Mouse (Mus musculus) left cerebral cortex, postnatal 36 days (tissue): Measurements from ENCODE around the gene Eif4g1. TPM values are rescaled to one million over a fixed set of nuclear protein-coding genes. Genes with fewer than 3 reads are reported as not detected.
A peak's percentile ranks its signal among the peaks of the same experiment; 100 is the strongest.

ENCODE experiments used
- DNase-seq, 2 experiments: peaks; one replicate each; pipeline ENCODE4 v3.0.0; 2021 to 2022; ENCODE audit warnings: low spot score in 2 of 2, mixed read lengths in 1 of 2
- intact Hi-C: fragments of 180-260 bp; cut with DNase I; formaldehyde crosslinking; loops from one replicate; pipeline ENCODE4 v1.15.1; 2025
- total RNA-seq, 2 experiments: library from RNA; stranded (reverse); gene quantifications; 2 replicates each; pipeline ENCODE4 v1.2.3; 2021

The Eif4g1 gene
- total RNA-seq, 2 experiments from 2014 or later: 281 to 286 TPM

- intact Hi-C loops: no loop called here
Observed at GRCm38 (mm10) chr16:20701729-20702521, 33.8 kb downstream of the Eif4g1 start.

GRCm38 (mm10) chr16:20702522-20702893, 34.4 kb downstream of the Eif4g1 start:
- intact Hi-C loops: no loop called here

More at GRCm38 (mm10) chr16:20701729-20702521, 33.8 kb downstream of the Eif4g1 start:
- DNase-seq: peak in 1 of 2 experiments; percentile 3

GRCm38 (mm10) chr16:20703071-20703470, 35.0 kb downstream of the Eif4g1 start:
- intact Hi-C loops: no loop called here
- DNase-seq: peak in 1 of 2 experiments; percentile 10

More at GRCm38 (mm10) chr16:20702522-20702893, 34.4 kb downstream of the Eif4g1 start:
- DNase-seq: peak in 1 of 2 experiments; percentile 69

DNA sequence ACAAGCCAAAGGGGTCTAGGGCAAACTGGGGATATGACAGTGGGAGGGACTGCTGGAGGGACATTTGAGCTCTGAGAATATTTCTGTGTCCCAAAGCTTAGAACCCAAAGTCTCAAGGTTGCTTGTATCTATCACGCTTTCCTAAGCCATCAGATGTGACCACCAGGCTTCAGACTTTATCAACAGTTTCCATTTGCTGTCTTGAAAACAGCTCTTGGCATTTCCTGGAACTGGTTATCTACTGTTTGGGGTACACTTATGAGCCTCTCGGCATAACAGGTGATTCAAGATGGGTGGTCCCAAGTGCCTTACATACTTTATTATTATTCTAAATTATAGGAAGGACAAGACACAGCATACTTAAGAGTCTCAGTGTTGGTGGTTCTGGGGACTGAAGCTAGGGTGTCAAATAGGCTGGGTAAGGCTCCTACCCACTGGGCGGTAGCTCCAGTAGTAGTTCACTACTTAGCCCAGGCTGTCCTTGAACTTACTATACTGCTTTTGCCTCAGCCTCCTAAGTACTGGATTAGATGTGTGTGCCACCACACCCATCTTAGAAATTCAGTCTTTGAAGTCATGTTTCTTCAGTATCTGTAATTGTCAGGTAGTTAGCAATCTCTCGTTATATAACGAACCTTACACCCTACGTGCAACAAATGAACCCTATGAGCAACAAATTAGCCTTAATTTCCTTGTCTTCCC, 35.7 kb downstream of the Eif4g1 start:
- no peak for DNase-seq
- intact Hi-C loops: no loop called here

DNA sequence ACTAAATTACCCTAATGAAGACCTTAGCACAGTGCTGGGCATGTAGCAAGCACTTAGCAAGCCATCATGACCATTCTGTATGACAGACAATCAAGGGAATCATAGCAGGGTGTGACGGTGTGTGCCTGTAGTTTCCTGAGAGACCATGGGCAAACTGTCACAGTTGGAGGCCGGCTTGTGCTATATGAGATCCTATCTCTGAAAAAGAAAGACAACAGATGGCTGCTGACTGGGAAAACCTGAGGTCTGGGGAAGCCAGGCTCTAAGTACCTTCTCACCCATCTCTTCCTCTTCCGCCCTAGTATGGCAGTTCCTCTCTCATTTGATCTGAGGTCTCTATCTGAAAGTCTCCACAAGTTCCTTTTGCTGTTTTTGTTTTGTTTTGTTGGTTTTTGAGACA, 37.7 kb downstream of the Eif4g1 start:
- intact Hi-C loops: no loop called here

GRCm38 (mm10) chr16:20706407-20707055, 38.4 kb downstream of the Eif4g1 start:
- intact Hi-C loops: no loop called here
- peak in 1 of 2 experiments; percentile 15 for DNase-seq

More for the DNA sequence above, 37.7 kb downstream of the Eif4g1 start:
- DNase-seq: no peak

GRCm38 (mm10) chr16:20708220-20708938, 40.3 kb downstream of the Eif4g1 start:
- intact Hi-C loops: no loop called here
- no peak for DNase-seq

DNA sequence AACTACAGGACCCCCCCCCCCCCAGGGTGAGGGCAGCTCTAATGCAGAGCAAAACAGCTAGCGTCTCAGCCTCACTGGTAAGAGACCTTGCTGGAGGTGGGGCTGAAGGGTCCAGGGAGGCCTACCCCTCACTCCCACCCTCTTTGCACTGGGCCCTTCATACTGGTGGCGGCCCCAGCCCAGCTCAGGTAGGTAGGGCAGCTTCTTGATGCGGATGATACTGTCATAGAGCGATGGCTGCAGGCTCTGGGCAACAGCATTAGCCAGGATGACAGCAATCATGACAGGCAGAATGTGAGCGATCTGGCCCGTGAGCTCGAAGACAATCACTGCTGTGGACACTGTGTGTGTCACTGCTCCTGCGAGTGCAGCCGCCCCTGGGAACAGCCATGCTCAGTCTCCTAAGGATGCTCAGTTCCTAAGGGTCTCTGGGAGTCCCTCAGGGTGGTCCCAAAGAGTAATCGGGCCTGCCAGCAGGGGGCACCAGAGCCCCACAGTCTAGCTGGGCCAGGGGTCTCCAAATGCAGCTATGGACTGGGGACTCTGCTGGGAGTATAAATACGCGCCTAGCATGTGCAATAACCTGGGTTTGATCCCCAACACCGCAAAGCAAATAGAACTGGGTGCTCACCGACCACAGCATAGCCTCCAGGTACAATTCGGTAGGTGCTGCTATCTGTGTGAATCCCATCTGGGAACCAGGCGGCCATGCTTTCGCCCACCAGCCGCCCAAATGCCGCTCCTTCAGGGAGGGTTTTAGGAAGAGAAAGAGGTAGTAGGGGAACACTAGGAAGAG, 41.0 kb downstream of the Eif4g1 start:
- DNase-seq: peak in 1 of 2 experiments; percentile 25
- intact Hi-C loops: no loop called here

- no peak for DNase-seq
- intact Hi-C loops: no loop called here
Observed at GRCm38 (mm10) chr16:20710370-20710769, 42.3 kb downstream of the Eif4g1 start.

DNA sequence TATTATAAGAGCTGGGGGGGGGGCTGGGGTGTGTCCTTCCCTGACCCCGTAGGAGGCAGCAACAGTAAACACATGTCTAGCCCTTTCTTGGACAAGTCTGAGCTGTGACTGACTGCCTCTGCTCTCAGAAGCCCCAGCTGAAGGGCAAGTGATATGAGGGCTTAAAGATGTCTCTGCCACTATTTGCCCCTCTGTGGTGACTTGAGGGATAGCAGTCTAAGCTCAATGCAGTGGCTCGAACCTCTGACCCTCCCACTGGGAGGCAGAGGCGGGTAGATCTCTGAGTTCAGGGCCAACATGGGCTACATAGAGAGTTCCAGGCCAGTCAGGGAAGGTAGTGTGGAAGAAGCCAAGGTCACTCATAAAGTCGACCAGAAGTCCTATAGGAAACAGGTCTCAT, 42.7 kb downstream of the Eif4g1 start:
- intact Hi-C loops: no loop called here
- no peak for DNase-seq

GRCm38 (mm10) chr16:20712190-20712589, 44.1 kb downstream of the Eif4g1 start:
- intact Hi-C loops: no loop called here
- no peak for DNase-seq

- intact Hi-C loops: no loop called here
Observed at GRCm38 (mm10) chr16:20712889-20713288, 44.8 kb downstream of the Eif4g1 start.

GRCm38 (mm10) chr16:20714307-20715080, 46.4 kb downstream of the Eif4g1 start:
- intact Hi-C loops: loop anchor here (5.0 kb wide), 3 partner anchors 48 to 478 kb away; no protein-coding TSS in a partner anchor
- DNase-seq: peak in 1 of 2 experiments; percentile 16

More at GRCm38 (mm10) chr16:20712889-20713288, 44.8 kb downstream of the Eif4g1 start:
- DNase-seq: no peak

DNA sequence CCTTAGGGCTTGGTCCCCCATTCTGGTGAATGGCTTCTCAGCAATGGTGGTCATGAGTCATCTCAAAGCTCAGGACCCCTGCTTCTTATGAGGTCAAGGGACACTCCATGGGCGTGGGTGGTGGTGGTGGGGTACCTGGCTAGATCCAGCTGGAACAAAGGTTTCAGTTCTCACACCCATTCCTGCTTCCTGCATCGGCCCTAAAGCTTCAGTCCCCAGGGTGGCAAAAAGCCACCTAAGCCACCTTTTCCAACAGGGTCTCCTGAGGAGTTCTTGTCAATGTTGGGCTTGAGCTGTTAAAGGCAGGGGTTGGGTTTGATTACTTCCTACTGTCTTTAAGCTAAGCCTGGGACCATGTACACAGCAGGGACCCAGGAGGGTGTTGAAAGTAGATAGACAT, 47.0 kb downstream of the Eif4g1 start:
- DNase-seq: no peak
- intact Hi-C loops: loop anchor here (5.0 kb wide), 3 partner anchors 47 to 477 kb away; no protein-coding TSS in a partner anchor

DNA sequence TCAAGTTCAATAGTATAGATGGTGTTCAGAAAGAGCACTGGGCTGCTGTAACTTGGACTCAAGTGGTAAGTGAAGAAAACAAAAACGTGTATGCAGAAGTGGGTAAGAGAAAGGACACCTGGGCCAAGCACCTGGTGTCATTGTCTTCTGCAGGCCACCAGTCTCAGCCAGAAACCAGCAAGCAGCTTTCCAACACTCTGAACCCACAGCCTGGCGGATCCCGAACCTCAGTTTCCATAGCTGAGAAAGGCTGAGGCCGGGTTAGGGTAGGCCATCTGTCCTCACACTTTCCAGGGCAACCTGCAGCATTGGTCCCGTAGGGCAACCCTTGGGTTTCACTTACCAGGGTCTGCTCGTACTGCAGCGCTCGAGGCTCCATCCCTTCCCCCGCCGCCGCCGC, 47.5 kb downstream of the Eif4g1 start:
- DNase-seq: no peak
- intact Hi-C loops: loop anchor here (5.0 kb wide), 3 partner anchors 47 to 477 kb away; no protein-coding TSS in a partner anchor

GRCm38 (mm10) chr16:20715976-20716840, 48.1 kb downstream of the Eif4g1 start:
- DNase-seq: peak; percentile 84 to 89
- intact Hi-C loops: loop anchor here (5.0 kb wide), 3 partner anchors 46 to 476 kb away; no protein-coding TSS in a partner anchor

DNA sequence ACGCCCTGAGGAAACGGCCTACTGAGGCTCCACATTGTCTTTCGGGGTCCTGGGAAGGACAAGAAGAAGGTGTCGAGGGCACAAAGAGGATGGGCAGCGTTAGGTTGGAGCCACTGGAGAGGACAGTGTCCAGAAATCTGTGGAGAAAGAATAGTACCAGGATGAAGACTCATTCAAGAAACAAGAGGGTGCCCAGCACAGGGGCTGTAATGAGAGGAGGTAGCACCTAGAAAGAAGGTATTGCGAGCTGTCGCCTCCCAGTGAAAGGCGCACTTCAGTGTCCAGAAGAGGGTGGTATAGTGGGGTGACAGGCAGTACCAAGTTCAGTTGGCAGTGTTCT, 48.7 kb downstream of the Eif4g1 start:
- intact Hi-C loops: loop anchor here (5.0 kb wide), 3 partner anchors 45 to 475 kb away; no protein-coding TSS in a partner anchor
- no peak for DNase-seq
